Mouse (Mus musculus) embryonic stem cell, embryonic (primary cell): ENCODE results near the gene Ttc39b.

Experiments
- CTCF ChIA-PET, 4 experiments: fragments of 300-600 bp in 2 of 4; fragments of 350-600 bp in 2 of 4; sonication (Branson Sonifier 250); formaldehyde crosslinking; loops; one replicate each; lab custom pipeline; 2022; ENCODE audit warnings: inconsistent platforms in 2 of 4; lab: Charles Lee
- POLR2A ChIA-PET, 4 experiments: fragments of 300-600 bp in 2 of 4; fragments of 350-600 bp in 2 of 4; sonication (Branson Sonifier 250); formaldehyde crosslinking; loops; one replicate each; lab custom pipeline; 2022; ENCODE audit warnings: antibody characterized with exemption in 4 of 4, inconsistent platforms in 1 of 4; lab: Charles Lee

The Ttc39b gene

DNA sequence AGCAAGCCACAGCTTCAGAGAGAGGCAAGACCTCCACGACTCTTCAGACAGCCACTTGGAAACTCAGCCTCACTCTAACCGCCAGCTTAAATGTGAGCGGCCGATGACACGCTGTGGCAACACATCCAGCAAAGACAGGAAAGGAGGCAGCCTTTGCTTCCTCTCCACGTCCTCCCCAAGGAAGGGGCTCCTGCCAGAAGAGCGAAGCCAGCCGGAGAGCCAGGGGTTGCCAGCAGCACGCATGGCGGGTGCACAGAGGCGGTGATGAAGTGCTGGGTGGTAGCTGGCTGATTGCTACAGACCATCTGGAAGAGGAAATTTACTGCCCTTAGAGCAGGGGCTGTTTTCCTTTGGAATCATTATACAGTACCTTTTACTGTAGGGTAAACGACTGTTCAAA, 112.3 kb downstream of the Ttc39b start:
- ChIA-PET POLR2A (no interaction called here), CTCF (interaction anchor here in 1 of 4 experiments (0.6 kb wide), 1 partner anchor 13 kb away, joined by 3 read pairs; no protein-coding TSS in a partner anchor)

DNA sequence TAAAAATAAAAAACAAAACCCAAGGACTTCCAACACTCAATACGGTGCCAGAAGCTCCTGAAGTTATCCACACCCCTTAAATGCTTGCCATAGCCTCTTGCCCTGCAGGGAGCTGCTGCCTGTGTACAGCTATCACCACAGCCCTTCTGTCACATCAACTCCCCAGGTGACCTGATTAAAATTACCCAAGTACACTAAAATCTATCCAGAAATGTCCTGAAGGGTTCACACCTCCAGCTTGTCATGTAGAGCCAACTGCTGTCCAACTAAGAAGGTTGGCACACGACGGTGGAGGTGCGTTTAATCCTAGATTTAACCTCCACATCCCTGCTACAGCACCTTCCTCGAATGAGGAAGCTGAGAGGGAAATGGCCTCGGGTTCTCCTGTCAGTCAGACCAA, 113.6 kb downstream of the Ttc39b start:
- CTCF ChIA-PET = no interaction called here

DNA sequence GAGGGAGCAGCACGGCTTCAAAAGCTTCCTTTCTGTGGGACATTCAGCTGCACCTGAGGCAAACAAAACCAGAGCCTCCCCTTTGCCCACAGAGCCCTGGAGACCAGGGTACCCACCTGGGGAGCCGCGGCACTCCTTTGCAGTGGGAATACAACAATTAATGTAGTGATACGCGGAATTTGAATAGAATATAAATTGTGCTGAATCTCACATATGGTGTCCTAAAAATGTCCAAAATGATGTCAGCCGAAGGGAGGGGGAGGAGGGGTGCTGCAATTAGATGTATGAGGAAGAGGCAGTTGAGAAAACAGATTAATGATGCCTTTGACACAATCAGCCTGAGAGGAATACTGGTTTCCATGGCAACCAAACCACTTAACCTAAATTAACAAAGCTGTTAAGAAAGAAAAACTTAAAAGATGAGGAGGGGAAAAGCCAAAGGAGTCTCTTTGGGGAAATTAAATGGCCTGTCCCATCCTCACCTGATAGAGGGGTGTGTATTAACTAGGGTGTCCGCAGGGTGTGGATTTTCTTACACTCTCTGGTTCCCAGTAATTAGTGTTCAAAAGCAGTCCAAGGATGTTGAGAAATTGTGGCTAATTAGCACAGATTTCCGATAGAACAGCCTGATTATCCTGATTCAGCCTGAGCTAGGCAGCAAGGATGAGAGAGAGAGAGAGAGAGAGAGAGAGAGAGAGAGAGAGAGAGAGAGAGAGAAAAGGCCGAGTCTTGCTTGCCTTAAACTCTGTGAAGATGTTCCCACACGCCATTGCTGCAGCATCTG, 117.1 kb downstream of the Ttc39b start:
- POLR2A ChIA-PET = no interaction called here

More for the DNA sequence above, 113.6 kb downstream of the Ttc39b start:
- POLR2A ChIA-PET = interaction anchor here in 1 of 4 experiments (0.9 to 1.3 kb wide), 2 partner anchors 12 to 187 kb away, joined by 3 read pairs; no protein-coding TSS in a partner anchor

DNA sequence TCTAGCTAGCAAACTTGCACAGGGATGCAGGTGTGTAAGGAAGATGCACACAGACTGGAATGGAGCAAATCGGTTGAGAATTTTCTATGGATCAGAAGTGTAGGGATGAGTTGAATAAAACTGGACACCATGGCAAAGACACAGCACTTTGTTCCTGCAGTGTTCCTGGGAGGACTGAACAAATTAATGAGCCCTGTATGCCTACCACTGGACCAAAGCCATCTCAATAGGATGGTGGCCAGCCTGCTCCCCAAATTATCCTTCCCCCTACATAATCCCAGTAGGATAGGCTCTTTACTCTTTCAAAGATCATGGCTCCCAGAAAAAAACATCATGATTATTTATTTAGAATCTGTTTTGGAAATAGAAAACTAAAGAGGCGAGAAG, 117.6 kb downstream of the Ttc39b start:
- ChIA-PET CTCF (no interaction called here), POLR2A (no interaction called here)

More for the DNA sequence above, 117.1 kb downstream of the Ttc39b start:
- CTCF ChIA-PET = no interaction called here

DNA sequence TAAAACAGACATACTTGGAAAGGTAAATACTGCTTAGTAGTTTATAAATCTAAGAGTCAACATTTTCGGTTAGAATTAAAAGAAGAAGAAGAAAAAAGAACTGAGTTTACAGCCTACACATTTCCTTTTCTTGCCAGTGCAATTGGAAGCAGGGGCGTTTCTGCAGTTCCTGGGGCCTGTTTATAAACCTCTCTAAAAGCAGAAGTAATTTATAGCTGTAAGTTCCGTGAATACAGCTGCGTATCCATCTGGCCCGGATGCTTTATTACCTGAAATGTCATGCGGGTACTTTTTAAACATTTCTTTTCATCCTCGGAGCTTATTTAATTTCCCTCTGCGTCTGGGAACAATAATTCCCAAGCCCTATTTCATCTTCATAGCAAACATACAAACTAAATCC, 124.7 kb downstream of the Ttc39b start:
- ChIA-PET POLR2A (interaction anchor here in 1 of 4 experiments (0.7 kb wide), 1 partner anchor 10 kb away, joined by 4 read pairs; no protein-coding TSS in a partner anchor), CTCF (no interaction called here)

DNA sequence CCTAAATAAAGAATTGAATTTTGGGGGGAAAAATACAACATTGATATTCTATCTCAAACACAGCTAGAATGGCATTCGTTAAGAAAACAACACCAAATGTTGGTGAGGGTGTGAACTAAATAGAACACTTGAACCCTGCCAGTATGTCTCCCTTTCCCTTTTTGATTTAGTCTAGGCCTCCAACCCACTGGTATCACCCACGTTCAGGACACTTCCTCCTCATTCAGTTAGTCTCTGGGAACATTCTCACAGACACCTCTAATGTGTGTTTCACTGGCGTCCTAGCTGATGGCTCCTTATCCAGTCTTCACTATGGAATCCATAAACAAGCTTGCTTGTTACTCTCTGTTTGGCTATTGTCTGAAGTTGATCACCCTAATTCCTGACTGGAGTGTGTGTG, 125.9 kb downstream of the Ttc39b start:
- POLR2A ChIA-PET = interaction anchor here in 1 of 4 experiments (0.8 to 1.7 kb wide), 2 partner anchors 12 to 146 kb away, joined by 3 to 5 read pairs; partner anchors contain the start of gene Frem1
- CTCF ChIA-PET = interaction anchor here in 1 of 4 experiments (0.9 kb wide), 1 partner anchor 16 kb away, joined by 3 read pairs; no protein-coding TSS in a partner anchor

DNA sequence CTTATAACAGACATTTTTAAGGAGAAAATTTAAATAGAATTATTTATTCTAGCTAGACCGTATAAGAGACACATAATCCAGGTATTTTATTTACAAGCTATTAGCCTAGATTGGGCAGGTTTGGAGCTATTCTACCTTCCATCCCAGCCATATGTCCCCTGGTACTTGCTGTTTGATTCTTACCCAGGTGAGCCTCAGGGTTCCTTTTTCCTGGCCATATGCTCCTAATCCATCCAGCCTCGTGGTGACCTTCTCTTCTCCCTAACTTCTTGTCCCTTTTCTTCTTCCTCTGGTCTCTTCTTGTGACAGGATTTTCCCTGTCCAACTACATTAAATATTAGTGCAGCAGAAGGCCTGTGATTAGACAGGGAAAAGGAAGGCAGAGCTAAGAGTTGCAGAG, 134.3 kb downstream of the Ttc39b start:
- CTCF ChIA-PET = no interaction called here
- POLR2A ChIA-PET = no interaction called here

DNA sequence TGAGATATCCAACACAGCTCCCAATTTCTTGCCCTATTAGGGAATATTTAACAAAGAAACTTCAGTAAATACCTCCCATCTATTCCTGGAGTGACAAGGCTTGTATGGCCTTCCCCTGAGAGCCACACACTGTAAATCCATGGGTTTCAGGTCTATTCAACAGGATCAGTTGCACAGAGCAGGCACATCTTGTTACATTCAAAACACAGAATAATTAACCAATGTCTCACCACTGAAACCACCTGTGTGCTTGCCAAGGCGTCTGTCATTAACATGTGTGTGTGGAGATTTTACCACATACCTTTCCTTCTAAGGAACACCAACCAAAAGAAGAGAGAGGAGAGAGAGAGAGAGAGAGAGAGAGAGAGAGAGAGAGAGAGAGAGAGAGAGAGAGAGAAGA, 136.7 kb downstream of the Ttc39b start:
- CTCF ChIA-PET = no interaction called here

DNA sequence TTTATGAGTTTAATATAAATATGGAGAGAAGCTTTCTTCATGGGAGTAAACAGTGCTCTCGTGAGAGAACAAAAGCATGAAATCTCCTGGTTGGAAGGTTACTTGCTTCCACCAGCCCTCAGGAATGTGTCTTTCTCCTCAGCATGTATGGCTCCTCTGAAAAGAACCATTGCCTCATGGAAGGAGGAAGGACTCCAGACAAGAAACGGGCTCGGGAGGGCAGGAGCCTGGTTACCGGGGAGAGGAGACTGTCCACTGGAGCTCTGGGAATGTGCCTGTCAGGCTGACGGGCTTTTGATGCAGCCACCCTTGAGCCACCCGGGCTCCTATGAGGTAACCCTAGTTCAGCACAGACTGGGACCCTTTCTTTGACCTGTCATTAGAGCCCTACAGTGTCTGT, 137.6 kb downstream of the Ttc39b start:
- ChIA-PET POLR2A (interaction anchor here in 1 of 4 experiments (0.8 kb wide), 1 partner anchor 384 kb away, joined by 3 read pairs; no protein-coding TSS in a partner anchor), CTCF (no interaction called here)

More for the DNA sequence above, 136.7 kb downstream of the Ttc39b start:
- POLR2A ChIA-PET = no interaction called here

DNA sequence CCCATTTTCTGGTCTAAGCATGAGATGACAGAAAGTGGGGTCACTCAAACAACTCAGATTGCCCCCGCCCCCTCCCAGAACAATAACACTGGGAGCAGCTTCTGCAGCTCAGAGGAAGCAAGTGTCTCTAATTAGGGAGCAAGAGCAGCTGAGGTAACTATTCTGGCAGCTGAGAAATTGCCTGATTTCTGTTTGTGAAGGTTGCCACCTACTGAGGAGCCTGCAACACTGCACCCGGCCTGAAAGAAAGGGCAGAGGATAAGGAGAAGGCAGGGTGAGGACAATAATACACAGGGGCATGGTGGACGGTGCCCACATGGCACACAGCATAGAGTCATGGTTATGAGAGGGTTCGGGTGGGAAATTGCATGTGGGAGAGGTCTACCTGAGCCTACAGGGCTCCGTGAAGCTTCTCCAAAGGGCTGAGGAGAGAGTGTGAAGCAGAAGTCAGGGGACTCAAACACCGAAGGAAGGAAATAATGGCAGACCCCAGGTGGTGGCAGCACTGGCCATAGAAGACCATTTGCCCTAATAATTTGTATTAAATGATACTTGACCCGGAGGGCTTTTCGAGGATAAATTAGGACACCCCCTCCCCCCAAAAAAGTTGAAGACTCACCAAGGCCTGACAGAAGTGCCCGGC, 140.6 kb downstream of the Ttc39b start:
- POLR2A ChIA-PET = no interaction called here
- CTCF ChIA-PET = interaction anchor here in 2 of 4 experiments (0.6 to 1.4 kb wide), 9 partner anchors 13 to 981 kb away, joined by 3 to 4 read pairs (median 3); no protein-coding TSS in a partner anchor

DNA sequence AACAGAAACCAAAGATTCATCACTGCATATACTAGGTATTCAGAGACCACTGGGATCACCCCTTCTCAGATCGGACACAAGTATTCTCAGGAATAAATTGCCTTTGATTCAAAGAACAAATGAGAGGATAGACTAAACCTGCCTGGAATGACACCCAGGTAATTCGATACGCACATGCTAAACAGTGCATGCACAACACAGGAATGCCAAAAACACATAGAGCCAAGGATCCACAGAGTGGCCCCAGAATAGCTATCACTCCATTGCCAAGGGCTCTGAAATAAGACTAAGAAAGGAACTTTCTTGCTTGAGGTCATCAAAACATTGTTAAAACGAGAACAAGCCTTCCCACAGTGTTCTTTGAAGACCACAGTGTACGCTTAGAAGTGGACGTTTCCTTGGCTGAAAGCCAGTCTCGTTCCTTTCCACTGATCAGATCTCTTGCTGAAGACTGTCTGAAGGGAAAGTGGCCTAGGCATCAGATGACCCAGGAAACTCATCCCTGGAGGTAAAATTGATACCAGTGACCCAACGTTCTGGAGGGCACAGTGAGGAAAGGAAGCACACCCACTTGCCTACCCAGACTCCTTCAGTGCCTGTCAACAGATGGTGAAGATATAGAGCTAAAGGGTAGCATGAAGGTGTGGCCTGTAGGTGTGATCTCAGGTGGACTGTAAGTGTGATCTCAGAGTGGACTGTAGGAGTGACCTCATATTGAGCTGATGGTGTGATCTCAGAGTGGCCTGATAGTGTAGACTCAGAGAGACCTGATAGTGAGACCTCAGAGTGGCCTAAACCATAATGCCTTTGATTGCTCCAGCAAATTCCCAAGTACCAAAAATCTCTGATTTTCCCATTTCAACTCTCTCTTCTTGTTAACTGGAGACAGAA, 141.6 kb downstream of the Ttc39b start:
- CTCF ChIA-PET = interaction anchor here in 2 of 4 experiments (0.6 to 1.4 kb wide), 8 partner anchors 12 to 980 kb away, joined by 3 to 4 read pairs (median 3); no protein-coding TSS in a partner anchor
- POLR2A ChIA-PET = interaction anchor here in 1 of 4 experiments (0.5 kb wide), 1 partner anchor 126 kb away, joined by 3 read pairs; no protein-coding TSS in a partner anchor

DNA sequence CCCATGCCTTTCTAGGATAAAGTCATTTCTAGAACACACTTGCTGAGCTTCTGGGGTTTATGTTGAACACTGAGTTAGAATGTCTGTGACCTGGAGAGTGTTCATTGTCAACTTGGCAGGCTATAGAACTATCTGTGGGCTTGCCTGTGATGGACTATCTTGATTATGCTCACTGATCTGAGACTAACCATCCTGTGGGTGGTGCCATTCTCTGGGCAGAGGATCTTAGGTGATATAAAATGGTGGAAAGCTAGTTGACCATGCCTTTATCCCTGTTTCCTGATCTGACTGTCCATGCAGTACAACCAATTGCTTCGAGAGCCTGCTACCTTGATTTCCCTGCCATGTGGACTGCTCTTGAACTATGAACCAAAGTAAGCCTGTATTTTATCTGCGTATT, 146.6 kb downstream of the Ttc39b start:
- CTCF ChIA-PET = no interaction called here
- POLR2A ChIA-PET = no interaction called here

DNA sequence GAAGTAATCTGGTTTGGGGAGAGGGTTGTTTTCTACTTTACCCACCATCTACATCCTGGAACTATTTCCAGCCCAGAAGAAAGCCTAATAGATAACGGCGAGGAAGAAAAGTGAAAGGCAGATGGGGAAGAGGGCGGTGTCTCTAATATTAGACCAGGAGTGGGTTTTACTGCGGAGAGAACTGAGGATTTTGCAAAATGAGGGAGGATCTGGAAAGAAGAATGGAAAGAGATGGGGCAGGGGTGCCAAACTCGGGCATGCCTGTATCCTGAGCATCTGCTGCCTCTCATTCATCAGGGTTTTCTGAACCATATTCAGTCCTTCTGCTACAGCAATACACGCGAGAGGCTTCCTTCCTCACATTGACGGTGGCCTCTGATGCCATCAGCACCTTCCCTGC, 149.1 kb downstream of the Ttc39b start:
- CTCF ChIA-PET = no interaction called here
- POLR2A ChIA-PET = interaction anchor here in 1 of 4 experiments (0.5 kb wide), 1 partner anchor 230 kb away, joined by 3 read pairs; no protein-coding TSS in a partner anchor

DNA sequence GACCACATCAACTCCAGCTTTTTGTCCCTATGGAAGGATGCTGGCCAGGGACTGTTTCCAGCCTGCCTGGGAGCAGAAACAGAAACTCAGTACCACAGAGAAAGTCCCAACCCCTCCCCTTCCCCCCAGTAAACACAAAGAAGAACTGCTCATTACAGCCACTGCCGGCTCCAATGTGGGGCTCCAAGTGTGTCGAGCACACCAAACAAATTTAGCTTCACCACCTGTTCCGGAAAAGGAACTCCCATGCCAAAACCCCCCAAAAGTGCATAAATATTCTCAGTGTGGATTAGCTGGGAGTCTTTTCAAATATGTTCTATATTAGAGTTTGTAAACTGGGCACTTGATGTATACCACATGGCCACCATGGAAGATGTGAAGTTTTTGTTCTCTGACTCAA, 151.8 kb downstream of the Ttc39b start:
- ChIA-PET POLR2A (no interaction called here), CTCF (no interaction called here)

DNA sequence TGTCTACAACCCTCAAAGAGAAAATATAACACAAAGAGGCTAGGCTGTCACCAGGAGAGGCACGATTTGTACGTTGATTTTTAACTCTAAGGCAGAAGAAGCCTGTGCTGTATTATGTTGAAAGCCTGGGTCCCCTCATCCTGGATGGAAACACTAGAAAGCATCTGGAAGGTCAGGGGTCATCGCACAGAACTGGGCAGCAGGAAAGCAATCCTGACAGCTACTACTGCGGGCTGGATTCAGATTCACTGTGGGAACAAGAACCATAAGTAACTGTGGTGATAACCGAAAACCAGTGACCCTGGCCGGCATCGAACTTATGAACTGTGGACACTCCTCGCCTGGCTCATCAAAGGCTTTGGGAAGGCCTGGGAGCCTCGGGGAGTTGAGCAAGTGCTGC, 153.3 kb downstream of the Ttc39b start:
- ChIA-PET POLR2A (no interaction called here), CTCF (interaction anchor here in 1 of 4 experiments (0.6 kb wide), 1 partner anchor 12 kb away, joined by 3 read pairs; no protein-coding TSS in a partner anchor)
